Mouse (Mus musculus) bone marrow, adult 2 months (tissue): Measurements from ENCODE around the gene Ints14. TPM values are rescaled to one million over a fixed set of nuclear protein-coding genes. Genes with fewer than 3 reads are reported as not detected.

Experiments
- H3K27ac ChIP-seq: fragments of 200-500 bp; 2 replicates; pipeline ENCODE4 v1.5.1; 2012; ENCODE audit warnings: low read depth, mild to moderate bottlenecking, control low read depth, inconsistent platforms, low read length; ENCODE audit not compliant: control insufficient read depth, poor library complexity, insufficient read depth
- H3K4me1 ChIP-seq: fragments of 200-500 bp; 2 replicates; pipeline ENCODE4 v1.6.1; 2011; ENCODE audit warnings: low read length; ENCODE audit not compliant: control insufficient read depth, insufficient read depth
- H3K4me3 ChIP-seq: fragments of 200-500 bp; replicated peaks from 2 replicates; pipeline ENCODE3; 2011; ENCODE audit warnings: mild to moderate bottlenecking, low read depth, low read length, control low read depth; ENCODE audit not compliant: control insufficient read depth
- CTCF ChIP-seq: fragments of 200-500 bp; IDR thresholded peaks from 2 replicates; pipeline ENCODE4 v1.5.1; 2011; ENCODE audit warnings: low read length, control low read depth; ENCODE audit not compliant: control insufficient read depth, insufficient read depth
- POLR2A ChIP-seq: fragments of 200-500 bp; IDR thresholded peaks from 2 replicates; pipeline ENCODE4 v1.6.1; 2011; ENCODE audit warnings: low read depth, mild to moderate bottlenecking, control low read depth, low read length, borderline replicate concordance; ENCODE audit not compliant: control insufficient read depth
- WGBS: fragments of 180-500 bp; shearing (Covaris S2); methylation state at CpG from one replicate; pipeline ENCODE4 v1.1.7; 2018; 5-methylcytosine and 5-hydroxymethylcytosine counted together
- polyA plus RNA-seq: library from polyadenylated mRNA; stranded (reverse); fragments of >200 nt; gene quantifications from 2 replicates; pipeline ENCODE4 v1.2.4, GENCODE M21; 2011; ENCODE audit warnings: low replicate concordance; ENCODE audit not compliant: missing spikeins, insufficient read depth, insufficient read length

Gene Ints14
- polyA plus RNA-seq, 1 experiment: 9.0 TPM

DNA sequence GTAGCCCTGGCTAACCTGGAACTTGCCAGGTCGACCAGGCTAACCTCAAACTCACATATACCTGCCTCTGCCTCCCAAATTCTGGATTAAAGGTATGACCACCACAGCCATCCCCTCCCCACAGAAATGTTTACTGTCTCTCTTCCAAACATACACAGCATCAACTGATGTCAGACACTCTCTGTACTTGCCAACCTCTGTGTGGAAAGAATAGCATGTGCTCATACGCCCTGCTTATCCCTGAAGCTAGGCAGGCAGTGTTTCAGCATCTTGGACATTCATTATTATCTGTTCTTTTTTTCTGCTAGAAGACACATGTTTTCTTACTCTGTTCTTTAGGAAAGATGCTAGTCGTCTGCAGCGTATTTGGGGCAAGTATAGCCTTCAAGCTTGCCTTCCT lies 57.2 kb downstream of the Ints14 start:
- no peak for TF ChIP-seq POLR2A
- no peak for TF ChIP-seq CTCF
- Histone ChIP-seq H3K4me3 (no peak overlapping the region), H3K27ac (no peak overlapping the region), H3K4me1 (peaks cover 3% of the 10 kb centered on the region; the same call in 1 of the 2 replicates)
- 82% methylated on average over 4 of the region's 4 CpGs for WGBS

DNA sequence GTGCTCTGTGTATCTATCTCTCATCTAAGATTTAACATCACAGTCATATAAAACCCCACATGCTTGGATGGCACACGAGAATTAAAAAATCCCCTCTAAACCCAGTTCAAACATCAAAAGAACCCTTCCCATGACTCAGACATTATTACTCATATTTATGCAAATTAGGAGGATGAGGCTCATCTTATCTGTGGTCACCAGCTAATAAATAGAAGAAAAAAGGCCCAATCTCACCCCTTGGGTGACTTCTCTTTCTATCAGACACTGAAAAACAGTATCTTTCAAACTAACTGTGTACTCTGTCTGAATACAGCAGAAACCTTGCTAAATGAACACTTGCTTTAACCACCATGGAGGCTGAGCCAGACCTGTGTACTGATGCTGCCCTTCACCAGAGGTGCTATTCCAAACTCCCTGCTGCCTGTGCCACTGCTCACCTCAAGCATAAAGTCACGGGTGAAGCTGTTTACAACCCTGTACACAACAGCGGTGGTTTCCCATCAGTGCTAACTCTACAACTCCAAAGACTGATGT lies 58.0 kb downstream of the Ints14 start:
- WGBS: 67% methylated on average over 3 of the region's 3 CpGs
- H3K4me1 ChIP-seq: peaks cover 3% of the 10 kb centered on the region; the same call in 1 of the 2 replicates
- no peak for TF ChIP-seq POLR2A
- no peak for TF ChIP-seq CTCF

DNA sequence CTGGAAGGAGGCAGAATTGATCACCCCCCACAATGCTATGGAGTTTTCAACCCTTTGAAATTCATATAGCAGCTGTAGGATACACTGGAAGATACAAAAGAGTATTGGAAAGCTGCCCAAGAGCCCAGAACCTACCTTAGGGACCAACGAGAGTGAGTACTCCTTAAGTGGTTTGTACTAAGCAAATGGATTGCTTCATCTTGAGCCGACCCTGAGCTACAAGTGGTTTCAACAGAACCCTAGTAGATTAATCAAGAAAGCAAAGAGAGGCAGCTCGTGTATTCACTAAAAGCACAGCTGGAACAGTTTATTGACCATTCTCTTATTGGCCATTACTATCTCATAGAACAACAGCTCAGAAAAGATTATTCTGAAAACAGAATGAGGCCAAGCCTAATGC lies 58.4 kb downstream of the Ints14 start:
- no peak overlapping the region for H3K4me3 ChIP-seq
- WGBS: 45% methylated on average over 3 of the region's 3 CpGs
- 0 out of 2 replicates have a peak overlapping the region, but pooled peaks have one; percentile 45 for H3K27ac ChIP-seq
- TF ChIP-seq POLR2A: no peak
- no peak for TF ChIP-seq CTCF
- H3K4me1 ChIP-seq: peaks cover 3% of the 10 kb centered on the region; the same call in 1 of the 2 replicates

More for the DNA sequence above, 58.0 kb downstream of the Ints14 start:
- peak overlapping the region; percentile 45; the same call in 1 of the 2 replicates for H3K27ac ChIP-seq
- peak overlapping the region; percentile 1 for H3K4me3 ChIP-seq

GRCm38 (mm10) chr9:65020128-65020527 lies 59.4 kb downstream of the Ints14 start:
- Histone ChIP-seq H3K4me1 (peaks cover 3% of the 10 kb centered on the region; the same call in 1 of the 2 replicates), H3K27ac (no peak overlapping the region), H3K4me3 (no peak overlapping the region)
- 66% methylated on average over 4 of the region's 4 CpGs for WGBS
- TF ChIP-seq POLR2A (no peak), CTCF (no peak)

GRCm38 (mm10) chr9:65020991-65021886 lies 60.5 kb downstream of the Ints14 start, which contains the start of gene Hacd3:
Gene Hacd3 (minus strand): TSS chr9:65021693.
- Histone ChIP-seq H3K4me3 (peak within 1 kb of the TSS; percentile 88), H3K4me1 (peaks cover 3% of the 10 kb centered on the region; the same call in 1 of the 2 replicates), H3K27ac (peak within 1 kb of the TSS; percentile 89)
- peak; percentile 54; the same call in 1 of the 2 replicates for TF ChIP-seq POLR2A
- no peak for TF ChIP-seq CTCF
- under 1% methylated on average over 81 of the region's 81 CpGs for WGBS

DNA sequence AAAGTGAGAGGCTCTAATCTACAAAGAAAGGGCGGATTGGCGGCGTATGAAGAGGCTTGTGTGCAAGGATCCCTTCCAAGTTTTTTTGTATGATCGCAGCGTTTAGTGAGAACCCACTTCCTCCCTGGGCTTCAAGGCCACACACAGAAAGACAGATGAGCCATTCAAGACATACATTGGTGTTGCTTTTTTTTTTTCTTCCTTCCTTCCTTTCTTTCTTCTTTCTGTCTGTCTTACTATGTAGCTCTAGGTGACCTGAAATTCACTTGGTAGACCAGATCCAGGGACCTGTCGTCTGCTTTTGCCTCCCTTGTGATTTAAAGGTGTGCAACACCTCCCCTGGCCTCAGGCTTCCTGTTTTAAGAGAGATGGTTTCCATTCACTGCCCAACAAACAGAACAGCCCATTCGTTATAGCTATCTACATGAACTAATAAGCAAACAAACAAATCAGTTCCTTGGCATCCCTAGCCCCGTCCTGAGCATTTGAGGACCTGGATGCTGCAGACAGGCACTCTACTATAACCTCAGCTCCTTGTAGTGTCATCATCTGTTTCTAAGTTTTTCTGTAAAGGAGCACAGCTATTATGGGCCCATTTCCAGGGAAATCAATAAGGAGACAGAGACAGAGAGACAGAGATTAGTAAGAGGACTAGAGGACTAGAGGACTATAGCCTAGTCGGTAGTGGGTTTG lies 61.3 kb downstream of the Ints14 start:
- WGBS: 18% methylated on average over 9 of the region's 9 CpGs
- Histone ChIP-seq H3K27ac (peak overlapping the region; percentile 89), H3K4me3 (peak overlapping the region; percentile 88), H3K4me1 (peaks cover 3% of the 10 kb centered on the region; the same call in 1 of the 2 replicates)
- TF ChIP-seq POLR2A (no peak), CTCF (no peak)

- peaks cover 3% of the 10 kb centered on the region; the same call in 1 of the 2 replicates for H3K4me1 ChIP-seq
- 59% methylated on average over 4 of the region's 4 CpGs for WGBS
These were observed 62.0 kb downstream of the Ints14 start for GRCm38 (mm10) chr9:65022580-65023135.

GRCm38 (mm10) chr9:65023447-65023846 lies 62.7 kb downstream of the Ints14 start:
- WGBS: 87% methylated on average over 3 of the region's 3 CpGs
- no peak overlapping the region for H3K27ac ChIP-seq
- H3K4me1 ChIP-seq: peaks cover 3% of the 10 kb centered on the region; the same call in 1 of the 2 replicates
- TF ChIP-seq POLR2A (no peak), CTCF (no peak)
- H3K4me3 ChIP-seq: no peak overlapping the region

More at GRCm38 (mm10) chr9:65022580-65023135, 62.0 kb downstream of the Ints14 start:
- TF ChIP-seq CTCF: no peak
- no peak overlapping the region for H3K4me3 ChIP-seq
- H3K27ac ChIP-seq: no peak overlapping the region
